Mouse (Mus musculus): ENCODE data around the gene Txndc15. TPM values are rescaled to one million over a fixed set of nuclear protein-coding genes. Genes with fewer than 3 reads are reported as not detected.

Gene Txndc15
- total and polyA plus RNA-seq, 3 experiments, result 29.1 to 47.1 (median 39.4) TPM

DNA sequence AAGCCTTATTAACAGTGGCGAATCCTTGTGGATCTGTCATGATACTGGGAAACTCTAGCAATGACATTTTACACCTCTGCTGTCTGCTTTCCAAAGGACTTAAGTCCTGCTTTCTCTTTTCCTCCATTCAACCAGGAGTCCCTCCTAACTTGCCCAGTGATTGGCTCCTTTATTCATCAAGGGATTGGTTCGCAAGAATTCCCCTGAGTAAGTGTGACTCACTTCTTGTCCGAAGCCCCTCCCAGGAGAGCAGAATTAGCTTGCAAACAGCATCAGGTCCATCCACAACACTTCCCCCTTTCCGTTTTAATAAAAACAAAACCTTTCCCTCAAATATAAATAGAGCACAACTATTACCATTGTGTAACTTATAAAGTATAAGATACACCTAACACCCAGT, 10.1 kb upstream of the Txndc15 start:
- TF ChIP-seq POLR2A (IDR thresholded peaks at IDR 0.05; ENCODE audit: insufficient read depth, low read depth, low read length) (no peak), CTCF (IDR thresholded peaks at IDR 0.05) (no peak), EP300 (IDR thresholded peaks at IDR 0.05; ENCODE audit: insufficient read depth, low read depth, low read length) (no peak)

DNA sequence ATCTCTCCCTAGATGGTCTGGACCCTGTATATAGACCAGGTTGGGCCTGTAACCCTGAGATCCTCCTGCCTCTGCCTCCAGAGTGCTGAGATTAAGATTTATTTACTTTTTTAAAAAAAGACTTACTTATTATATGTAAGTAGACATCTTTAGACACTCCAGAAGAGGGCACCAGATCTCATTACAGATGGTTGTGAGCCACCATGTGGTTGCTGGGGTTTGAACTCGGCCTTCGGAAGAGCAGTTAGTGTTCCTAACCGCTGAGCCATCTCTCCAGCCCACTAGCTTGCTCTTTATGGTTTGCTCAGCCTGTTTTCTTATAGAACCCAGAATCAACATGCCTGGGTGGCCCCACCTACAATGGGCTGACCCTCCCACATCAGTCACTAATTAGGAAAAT, 1.6 kb upstream of the Txndc15 start:
- no peak for TF ChIP-seq EP300 (IDR thresholded peaks at IDR 0.05; ENCODE audit: insufficient read depth, low read depth, low read length)
- no peak for TF ChIP-seq POLR2A (IDR thresholded peaks at IDR 0.05; ENCODE audit: insufficient read depth, low read depth, low read length)
- no peak for TF ChIP-seq CTCF (IDR thresholded peaks at IDR 0.05)
- H3K4me3 ChIP-seq, result no peak overlapping the region
- intact Hi-C loops (cut with DNase I), result no loop called here
- H3K27ac ChIP-seq, result no peak overlapping the region
- no peaks in the 10 kb centered on the region; the same call in 1 of the 2 replicates for H3K36me3 ChIP-seq (ENCODE audit: control insufficient read depth, insufficient read depth, low read length)
- no peaks in the 10 kb centered on the region; the same call in 1 of the 2 replicates for H3K4me1 ChIP-seq (ENCODE audit: control insufficient read depth, insufficient read depth, low read length)
- H3K27me3 ChIP-seq (ENCODE audit: control insufficient read depth, insufficient read depth, low read length), result no peaks in the 10 kb centered on the region
- no peak overlapping the region for H3K9ac ChIP-seq (ENCODE audit: low read depth, low read length)
- no peak for DNase-seq
- peaks cover 2% of the 10 kb centered on the region for H3K79me2 ChIP-seq (replicated peaks; ENCODE audit: control insufficient read depth, insufficient read depth, low read length)
- 90% methylated on average over 3 of the region's 3 CpGs for WGBS

More for the DNA sequence above, 10.1 kb upstream of the Txndc15 start:
- Histone ChIP-seq H3K9ac (ENCODE audit: low read depth, low read length) (no peak overlapping the region), H3K27me3 (ENCODE audit: control insufficient read depth, insufficient read depth, low read length) (no peaks in the 10 kb centered on the region), H3K79me2 (replicated peaks; ENCODE audit: control insufficient read depth, insufficient read depth, low read length) (peaks cover 5% of the 10 kb centered on the region), H3K4me3 (no peak overlapping the region), H3K4me1 (ENCODE audit: control insufficient read depth, insufficient read depth, low read length) (no peaks in the 10 kb centered on the region), H3K36me3 (ENCODE audit: control insufficient read depth, insufficient read depth, low read length) (peaks cover 6% of the 10 kb centered on the region), H3K27ac (no peak overlapping the region)
- intact Hi-C loops (cut with DNase I), result no loop called here
- no peak for DNase-seq
- WGBS, result 56% methylated on average over 4 of the region's 4 CpGs

DNA sequence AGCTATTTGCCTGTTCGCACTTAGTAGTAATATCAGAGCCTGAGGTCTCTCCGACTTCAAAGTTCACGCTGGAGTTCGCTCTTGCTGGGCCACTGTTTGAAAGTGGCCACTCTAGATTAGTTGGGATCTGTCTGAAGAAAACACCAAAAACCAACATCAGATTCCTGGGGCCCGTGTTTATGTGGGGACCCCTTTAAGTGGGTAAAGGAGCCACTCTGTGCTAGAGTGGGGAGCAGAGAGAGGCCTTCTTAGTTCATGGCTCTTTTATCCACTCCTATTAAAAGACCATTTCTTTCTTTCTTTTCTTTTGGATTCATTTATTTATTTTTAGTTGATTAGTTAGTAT, 690 bp downstream of the Txndc15 start:
- intact Hi-C loops (cut with DNase I), result no loop called here
- Histone ChIP-seq H3K36me3 (ENCODE audit: control insufficient read depth, insufficient read depth, low read length) (no peaks in the 10 kb centered on the region; the same call in 1 of the 2 replicates), H3K9ac (ENCODE audit: low read depth, low read length) (peak overlapping the region; percentile 94), H3K79me2 (replicated peaks; ENCODE audit: control insufficient read depth, insufficient read depth, low read length) (peaks cover 2% of the 10 kb centered on the region), H3K27ac (peak overlapping the region; percentile 93), H3K4me1 (ENCODE audit: control insufficient read depth, insufficient read depth, low read length) (no peaks in the 10 kb centered on the region; the same call in 1 of the 2 replicates), H3K27me3 (ENCODE audit: control insufficient read depth, insufficient read depth, low read length) (no peaks in the 10 kb centered on the region), H3K4me3 (peak overlapping the region; percentile 64)
- DNase-seq, result no peak
- TF ChIP-seq CTCF (IDR thresholded peaks at IDR 0.05) (no peak), EP300 (IDR thresholded peaks at IDR 0.05; ENCODE audit: insufficient read depth, low read depth, low read length) (no peak), POLR2A (IDR thresholded peaks at IDR 0.05; ENCODE audit: insufficient read depth, low read depth, low read length) (no peak)
- WGBS, result 3% methylated on average over 5 of the region's 5 CpGs

DNA sequence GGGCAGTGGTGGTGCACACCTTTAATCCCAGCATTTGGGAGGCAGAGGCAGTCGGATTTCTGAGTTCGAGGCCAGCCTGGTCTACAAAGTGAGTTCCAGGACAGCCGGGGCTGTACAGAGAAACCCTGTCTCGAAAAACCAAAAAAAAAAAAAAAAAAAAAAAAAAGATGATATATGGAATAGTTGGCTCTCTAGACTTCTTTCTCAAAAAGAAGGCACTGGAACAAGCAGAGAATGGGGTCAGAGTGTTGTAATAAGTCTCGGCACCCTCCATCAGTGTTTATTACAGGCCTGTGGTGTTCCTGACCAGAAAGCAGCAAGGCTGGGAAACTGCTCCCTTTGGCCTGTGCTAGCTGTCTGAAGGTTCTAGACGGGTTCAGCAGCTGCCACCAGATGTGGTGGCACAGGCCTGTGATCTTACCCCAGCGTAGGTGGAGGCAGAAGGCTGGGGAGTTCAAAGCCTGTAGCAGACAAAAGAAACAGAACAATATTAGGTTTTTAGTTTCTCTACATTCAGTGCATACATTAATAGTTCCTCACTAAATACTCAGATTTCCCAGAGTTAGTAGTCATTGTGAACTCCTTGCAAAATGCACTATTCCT, 1.6 kb downstream of the Txndc15 start:
- WGBS, result 87% methylated on average over 7 of the region's 7 CpGs

DNA sequence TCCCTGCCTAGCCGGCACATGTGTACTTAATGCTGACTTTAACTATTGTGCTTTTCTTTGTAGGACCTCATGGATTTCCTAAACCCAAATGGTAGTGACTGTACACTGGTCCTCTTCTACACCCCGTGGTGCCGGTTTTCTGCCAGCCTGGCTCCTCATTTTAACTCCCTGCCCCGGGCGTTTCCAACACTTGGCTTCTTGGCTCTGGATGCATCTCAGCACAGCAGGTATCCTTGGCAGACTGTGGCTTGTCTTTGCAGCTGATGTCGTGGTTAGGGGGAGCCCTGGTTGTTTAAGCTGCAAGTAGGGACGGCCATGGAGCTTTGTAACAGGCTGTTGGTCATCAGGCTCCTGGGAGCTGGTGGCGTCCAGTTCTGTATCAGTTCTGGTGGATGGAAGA, 7.1 kb downstream of the Txndc15 start:
- H3K9ac ChIP-seq (ENCODE audit: low read depth, low read length), result no peak overlapping the region
- no peak overlapping the region for H3K4me3 ChIP-seq
- WGBS, result 82% methylated on average over 8 of the region's 8 CpGs
- H3K27ac ChIP-seq, result no peak overlapping the region
- no peaks in the 10 kb centered on the region for H3K4me1 ChIP-seq (ENCODE audit: control insufficient read depth, insufficient read depth, low read length)
- H3K27me3 ChIP-seq (ENCODE audit: control insufficient read depth, insufficient read depth, low read length), result no peaks in the 10 kb centered on the region
- peaks cover 2% of the 10 kb centered on the region for H3K79me2 ChIP-seq (replicated peaks; ENCODE audit: control insufficient read depth, insufficient read depth, low read length)
- intact Hi-C loops (cut with DNase I), result no loop called here
- TF ChIP-seq CTCF (IDR thresholded peaks at IDR 0.05), result no peak
- TF ChIP-seq EP300 (IDR thresholded peaks at IDR 0.05; ENCODE audit: insufficient read depth, low read depth, low read length), result no peak
- no peak for TF ChIP-seq POLR2A (IDR thresholded peaks at IDR 0.05; ENCODE audit: insufficient read depth, low read depth, low read length)
- H3K36me3 ChIP-seq (ENCODE audit: control insufficient read depth, insufficient read depth, low read length), result no peaks in the 10 kb centered on the region
- DNase-seq, result no peak

More for the DNA sequence above, 1.6 kb downstream of the Txndc15 start:
- Histone ChIP-seq H3K27me3 (ENCODE audit: control insufficient read depth, insufficient read depth, low read length) (no peaks in the 10 kb centered on the region), H3K27ac (no peak overlapping the region), H3K9ac (ENCODE audit: low read depth, low read length) (no peak overlapping the region), H3K4me3 (no peak overlapping the region), H3K36me3 (ENCODE audit: control insufficient read depth, insufficient read depth, low read length) (no peaks in the 10 kb centered on the region; the same call in 1 of the 2 replicates), H3K79me2 (replicated peaks; ENCODE audit: control insufficient read depth, insufficient read depth, low read length) (peaks cover 2% of the 10 kb centered on the region), H3K4me1 (ENCODE audit: control insufficient read depth, insufficient read depth, low read length) (no peaks in the 10 kb centered on the region; the same call in 1 of the 2 replicates)
- no peak for DNase-seq
- intact Hi-C loops (cut with DNase I), result no loop called here
- TF ChIP-seq POLR2A (IDR thresholded peaks at IDR 0.05; ENCODE audit: insufficient read depth, low read depth, low read length), result no peak
- TF ChIP-seq EP300 (IDR thresholded peaks at IDR 0.05; ENCODE audit: insufficient read depth, low read depth, low read length), result no peak
- TF ChIP-seq CTCF (IDR thresholded peaks at IDR 0.05), result no peak

GRCm38 (mm10) chr13:55721995-55722394, 7.5 kb downstream of the Txndc15 start:
- no peak overlapping the region for H3K4me3 ChIP-seq
- no peaks in the 10 kb centered on the region for H3K4me1 ChIP-seq (ENCODE audit: control insufficient read depth, insufficient read depth, low read length)
- H3K27me3 ChIP-seq (ENCODE audit: control insufficient read depth, insufficient read depth, low read length), result no peaks in the 10 kb centered on the region
- no peaks in the 10 kb centered on the region for H3K36me3 ChIP-seq (ENCODE audit: control insufficient read depth, insufficient read depth, low read length)
- no peak overlapping the region for H3K9ac ChIP-seq (ENCODE audit: low read depth, low read length)
- no peak for DNase-seq
- TF ChIP-seq POLR2A (IDR thresholded peaks at IDR 0.05; ENCODE audit: insufficient read depth, low read depth, low read length), result no peak
- no peak for TF ChIP-seq EP300 (IDR thresholded peaks at IDR 0.05; ENCODE audit: insufficient read depth, low read depth, low read length)
- TF ChIP-seq CTCF (IDR thresholded peaks at IDR 0.05), result no peak
- WGBS, result 99% methylated on average over 2 of the region's 2 CpGs
- H3K79me2 ChIP-seq (replicated peaks; ENCODE audit: control insufficient read depth, insufficient read depth, low read length), result peaks cover 2% of the 10 kb centered on the region
- no peak overlapping the region for H3K27ac ChIP-seq
- intact Hi-C loops (cut with DNase I), result no loop called here

Measured in heart, adult 2 months (tissue).